Mouse (Mus musculus): ENCODE results near the gene Olfr816. TPM values are rescaled to one million over a fixed set of nuclear protein-coding genes. Genes with fewer than 3 reads are reported as not detected.
"Not testable (repeated sequence)": the region's sequence is repeated elsewhere in the genome, so short reads cannot be mapped to it uniquely, and the experiment has no call there.

Gene Olfr816
- not detected for total RNA-seq (2021)
- long read RNA-seq, experiment 1 = 0 reads
- long read RNA-seq, experiment 2 = 0 reads

DNA sequence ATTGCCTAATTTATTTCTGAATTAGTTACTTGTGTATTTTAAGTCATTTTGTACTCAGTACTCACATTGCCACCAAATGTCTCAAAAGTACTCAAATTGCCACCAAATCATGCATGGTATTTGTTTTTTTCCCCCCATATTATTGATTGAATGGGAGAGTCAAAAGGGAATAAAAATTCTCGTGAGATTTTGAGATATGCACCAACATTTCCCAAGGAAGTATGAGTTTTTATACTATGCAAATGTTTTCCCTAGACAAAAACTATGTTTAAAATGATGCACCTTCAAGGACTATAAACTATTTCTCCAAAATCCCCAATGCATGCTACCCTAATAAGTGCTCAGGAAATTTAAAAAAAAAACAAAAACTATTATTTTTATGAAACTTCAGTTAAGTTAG is at the start of gene Olfr816:
TSS of gene Olfr816 (minus strand) at position 101 of the 400 bp plus-strand sequence.
- DNase-seq (ENCODE audit: low spot score in 2 of 2) = no peak

GRCm38 (mm10) chr10:129949000-129949399 is 33.6 kb upstream of the Olfr816 start, which contains the start of gene Olfr818:
Gene Olfr818 (minus strand): TSS chr10:129949100.
- no peak for DNase-seq (ENCODE audit: low spot score in 2 of 2)

DNA sequence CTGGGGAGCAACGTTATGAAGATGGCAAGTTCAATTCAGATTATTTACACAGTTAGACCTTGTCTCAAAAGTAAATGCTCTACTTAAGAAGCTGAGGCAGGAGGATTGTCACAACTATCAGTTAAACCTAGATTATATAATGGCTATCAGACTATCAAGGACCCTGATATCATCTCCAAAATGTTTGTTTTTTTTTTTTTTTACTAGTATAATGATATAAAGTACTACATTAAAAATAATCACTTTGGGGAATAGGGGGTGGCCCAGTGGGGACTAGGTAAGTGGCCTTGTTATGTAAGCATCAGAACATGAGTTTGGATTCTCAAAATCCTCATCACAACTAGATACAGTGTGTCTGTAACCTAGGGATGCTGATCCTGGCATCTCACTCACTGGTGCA is 9.6 kb downstream of the Olfr816 start, which contains the start of gene Olfr815:
TSS of gene Olfr815 (minus strand) at position 101 of the 400 bp plus-strand sequence.
- DNase-seq (ENCODE audit: low spot score in 2 of 2) = not testable (repeated sequence)

- DNase-seq (ENCODE audit: low spot score in 2 of 2) = no peak
Observed at GRCm38 (mm10) chr10:129885934-129886333, 29.5 kb downstream of the Olfr816 start.

DNA sequence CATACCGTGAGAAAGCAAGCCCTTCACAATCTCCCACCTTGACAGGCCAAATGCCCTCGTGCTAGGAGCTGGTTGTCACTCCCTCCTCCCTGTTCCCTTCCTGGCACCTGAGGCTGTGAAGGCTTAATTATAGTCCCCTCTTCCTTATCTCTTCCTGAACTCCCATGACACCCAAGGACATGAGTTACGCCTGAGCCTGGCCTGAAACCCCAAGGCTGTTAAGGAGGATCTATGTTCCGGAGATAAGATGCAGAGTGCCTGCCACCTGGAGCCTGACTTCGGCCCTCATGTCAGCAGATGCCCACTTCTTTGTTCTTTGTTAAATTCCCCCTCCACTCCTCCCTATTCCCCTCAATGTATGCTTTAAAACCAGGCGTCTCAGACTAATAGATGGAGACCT is 29.9 kb downstream of the Olfr816 start:
- not testable (repeated sequence) for DNase-seq (ENCODE audit: low spot score in 2 of 2)

GRCm38 (mm10) chr10:129879751-129880150 is 35.6 kb downstream of the Olfr816 start, which contains the start of gene Olfr814:
Gene Olfr814 (minus strand): TSS chr10:129879851.
- DNase-seq (ENCODE audit: low spot score in 2 of 2) = not testable (repeated sequence)

Other genes with a start within 250 kb of the Olfr816 start
- gene Olfr801, start 241.7 kb downstream of the Olfr816 start, total RNA-seq (2021) = not detected
- gene Olfr802, start 227.4 kb downstream of the Olfr816 start, total RNA-seq (2021) = under 1 TPM; 0.10 to 0.18 TPM
- not detected for gene Olfr803, start 221.3 kb downstream of the Olfr816 start, total RNA-seq (2021)
- not detected for gene Olfr804, start 212.4 kb downstream of the Olfr816 start, total RNA-seq (2021)
- gene Olfr805, start 186.2 kb downstream of the Olfr816 start, total RNA-seq (2021) = not detected
- gene Olfr806, start 173.7 kb downstream of the Olfr816 start, total RNA-seq (2021) = not detected
- gene Olfr807, start 157.8 kb downstream of the Olfr816 start, total RNA-seq (2021) = not detected
- not detected for gene Olfr808, start 150.1 kb downstream of the Olfr816 start, total RNA-seq (2021)
- not detected for gene Olfr809, start 141.0 kb downstream of the Olfr816 start, total RNA-seq (2021)
- not detected for gene Olfr810, start 120.7 kb downstream of the Olfr816 start, total RNA-seq (2021)
- gene Olfr811, start 111.2 kb downstream of the Olfr816 start, total RNA-seq (2021) = not detected
- gene Olfr812, start 69.5 kb downstream of the Olfr816 start, total RNA-seq (2021) = not detected
- gene Olfr813, start 60.2 kb downstream of the Olfr816 start, total RNA-seq (2021) = not detected
- gene Olfr814, start 35.7 kb downstream of the Olfr816 start, total RNA-seq (2021) = not detected
- not detected for gene Olfr815, start 9.7 kb downstream of the Olfr816 start, total RNA-seq (2021)
- not detected for gene Olfr818, start 33.5 kb upstream of the Olfr816 start, total RNA-seq (2021)
- gene Olfr819, start 51.7 kb upstream of the Olfr816 start, total RNA-seq (2021) = not detected
- not detected for gene Olfr247, start 60.5 kb upstream of the Olfr816 start, total RNA-seq (2021)
- gene Gm10310, start 69.5 kb upstream of the Olfr816 start, total RNA-seq (2021) = not detected
- gene Olfr820, start 97.0 kb upstream of the Olfr816 start, total RNA-seq (2021) = not detected
- not detected for gene Olfr821, start 114.8 kb upstream of the Olfr816 start, total RNA-seq (2021)
- gene Olfr822, start 155.6 kb upstream of the Olfr816 start, total RNA-seq (2021) = not detected
- not detected for gene Olfr823, start 199.8 kb upstream of the Olfr816 start, total RNA-seq (2021)
- gene Olfr824, start 214.4 kb upstream of the Olfr816 start, total RNA-seq (2021) = not detected